Mouse (Mus musculus): ENCODE results near the gene AK157302. TPM values are rescaled to one million over a fixed set of nuclear protein-coding genes. Genes with fewer than 3 reads are reported as not detected.
"Not testable (repeated sequence)": the region's sequence is repeated elsewhere in the genome, so short reads cannot be mapped to it uniquely, and the experiment has no call there.

Gene AK157302
- polyA plus RNA-seq, 1 experiment from 2014 or later: 0.33 TPM

DNA sequence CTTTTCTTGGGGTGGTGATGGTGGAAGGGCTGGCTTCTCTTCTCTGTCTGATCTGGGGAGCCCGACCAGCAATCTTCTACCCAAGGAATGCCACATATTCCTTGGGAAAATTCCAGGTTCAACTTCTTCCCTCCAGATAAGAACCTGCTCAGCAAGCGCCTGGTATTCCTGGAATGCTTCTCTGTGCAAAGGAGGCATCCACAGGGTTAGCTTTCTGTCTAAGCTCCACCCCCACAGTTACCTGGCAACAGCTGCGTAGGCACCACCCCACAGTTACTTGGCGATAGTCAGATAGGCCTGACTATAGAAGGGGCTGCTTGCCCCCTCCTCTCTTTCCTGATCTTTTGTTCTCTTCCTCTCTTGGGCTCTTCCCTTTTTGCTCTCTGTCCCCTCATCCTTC lies 38.7 kb upstream of the AK157302 start:
- H3K27me3 ChIP-seq (ENCODE audit: control insufficient read depth, insufficient read depth, low read length): no peaks in the 10 kb centered on the region
- DNase-seq (ENCODE audit: low spot score) (peak; percentile 68), ATAC-seq (ENCODE audit: low FRiP score, low TSS enrichment) (peak; percentile 64)
- H3K9me3 ChIP-seq (ENCODE audit: control insufficient read depth, low read length): no peaks in the 10 kb centered on the region
- no peak for TF ChIP-seq EP300 (optimal IDR thresholded peaks at IDR 0.05)
- TF ChIP-seq CTCF (IDR thresholded peaks at IDR 0.05; ENCODE audit: low read depth): no peak
- WGBS: 6% methylated on average over 4 of the region's 4 CpGs
- no peak overlapping the region for H3K9ac ChIP-seq (ENCODE audit: low read length)
- no peak overlapping the region for H3K27ac ChIP-seq (replicated peaks)
- no peaks in the 10 kb centered on the region; the same call in 1 of the 2 replicates for H3K4me1 ChIP-seq (replicated peaks; ENCODE audit: control insufficient read depth, insufficient read depth)
- no peaks in the 10 kb centered on the region for H3K36me3 ChIP-seq (ENCODE audit: control insufficient read depth, insufficient read depth, low read length)
- H3K4me3 ChIP-seq (ENCODE audit: low read depth, low read length): no peak overlapping the region
- no peak overlapping the region for H3K4me2 ChIP-seq (replicated peaks; ENCODE audit: low read depth)

DNA sequence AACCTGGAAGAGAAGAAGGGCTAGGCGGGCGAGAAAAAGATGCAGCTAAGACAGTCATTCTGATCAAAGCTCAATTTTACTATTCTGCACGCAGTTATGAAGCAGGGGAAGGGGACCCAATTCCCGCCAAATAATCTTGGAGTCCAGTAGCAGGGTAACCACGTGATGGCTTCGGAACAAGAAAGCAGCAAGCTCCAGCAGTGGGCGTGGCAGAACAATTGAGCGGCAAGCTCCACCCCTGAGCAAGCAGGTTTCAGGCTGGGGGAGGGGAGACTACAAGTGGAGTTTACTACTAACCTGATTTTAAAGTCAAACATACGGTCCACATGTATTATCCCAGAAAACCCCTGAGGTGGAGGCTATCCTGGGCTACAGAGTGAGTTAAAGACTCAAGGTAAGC lies 32.5 kb upstream of the AK157302 start:
- not testable (repeated sequence) for H3K4me1 ChIP-seq (replicated peaks; ENCODE audit: control insufficient read depth, insufficient read depth); ATAC-seq (ENCODE audit: low FRiP score, low TSS enrichment); H3K4me2 ChIP-seq (replicated peaks; ENCODE audit: low read depth); H3K4me3 ChIP-seq (ENCODE audit: low read depth, low read length); H3K9me3 ChIP-seq (ENCODE audit: control insufficient read depth, low read length); H3K27me3 ChIP-seq (ENCODE audit: control insufficient read depth, insufficient read depth, low read length); H3K27ac ChIP-seq (replicated peaks); DNase-seq (ENCODE audit: low spot score); H3K9ac ChIP-seq (ENCODE audit: low read length); H3K36me3 ChIP-seq (ENCODE audit: control insufficient read depth, insufficient read depth, low read length)
- 47% methylated on average over 9 of the region's 9 CpGs for WGBS

DNA sequence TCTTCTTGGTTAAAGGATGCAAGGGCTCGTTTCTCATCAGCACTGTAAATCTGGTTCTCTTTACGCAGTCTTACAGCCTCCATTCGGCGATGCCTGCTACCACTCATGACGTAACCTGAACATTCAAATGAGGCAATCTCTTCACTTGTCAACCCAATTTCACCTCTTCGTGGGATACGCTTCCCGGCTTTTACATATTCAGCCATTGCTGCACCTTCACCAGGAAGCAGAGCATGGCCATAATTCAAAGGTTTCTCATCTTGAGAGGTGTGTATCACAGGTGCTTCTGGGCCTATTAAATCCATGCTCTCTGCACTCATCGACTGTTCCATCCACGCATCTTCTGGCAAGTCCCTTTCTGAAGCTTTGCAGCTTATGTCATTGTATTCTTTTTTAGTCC lies 27.7 kb upstream of the AK157302 start:
- Histone ChIP-seq H3K4me3 (ENCODE audit: low read depth, low read length) (no peak overlapping the region), H3K27ac (replicated peaks) (no peak overlapping the region), H3K9me3 (ENCODE audit: control insufficient read depth, low read length) (no peaks in the 10 kb centered on the region), H3K9ac (ENCODE audit: low read length) (no peak overlapping the region), H3K36me3 (ENCODE audit: control insufficient read depth, insufficient read depth, low read length) (no peaks in the 10 kb centered on the region), H3K4me2 (replicated peaks; ENCODE audit: low read depth) (no peak overlapping the region), H3K4me1 (replicated peaks; ENCODE audit: control insufficient read depth, insufficient read depth) (no peaks in the 10 kb centered on the region), H3K27me3 (ENCODE audit: control insufficient read depth, insufficient read depth, low read length) (no peaks in the 10 kb centered on the region)
- DNase-seq (ENCODE audit: low spot score): no peak
- ATAC-seq (ENCODE audit: low FRiP score, low TSS enrichment): no peak
- TF ChIP-seq CTCF (IDR thresholded peaks at IDR 0.05; ENCODE audit: low read depth) (no peak), EP300 (optimal IDR thresholded peaks at IDR 0.05) (no peak)
- 88% methylated on average over 10 of the region's 10 CpGs for WGBS

DNA sequence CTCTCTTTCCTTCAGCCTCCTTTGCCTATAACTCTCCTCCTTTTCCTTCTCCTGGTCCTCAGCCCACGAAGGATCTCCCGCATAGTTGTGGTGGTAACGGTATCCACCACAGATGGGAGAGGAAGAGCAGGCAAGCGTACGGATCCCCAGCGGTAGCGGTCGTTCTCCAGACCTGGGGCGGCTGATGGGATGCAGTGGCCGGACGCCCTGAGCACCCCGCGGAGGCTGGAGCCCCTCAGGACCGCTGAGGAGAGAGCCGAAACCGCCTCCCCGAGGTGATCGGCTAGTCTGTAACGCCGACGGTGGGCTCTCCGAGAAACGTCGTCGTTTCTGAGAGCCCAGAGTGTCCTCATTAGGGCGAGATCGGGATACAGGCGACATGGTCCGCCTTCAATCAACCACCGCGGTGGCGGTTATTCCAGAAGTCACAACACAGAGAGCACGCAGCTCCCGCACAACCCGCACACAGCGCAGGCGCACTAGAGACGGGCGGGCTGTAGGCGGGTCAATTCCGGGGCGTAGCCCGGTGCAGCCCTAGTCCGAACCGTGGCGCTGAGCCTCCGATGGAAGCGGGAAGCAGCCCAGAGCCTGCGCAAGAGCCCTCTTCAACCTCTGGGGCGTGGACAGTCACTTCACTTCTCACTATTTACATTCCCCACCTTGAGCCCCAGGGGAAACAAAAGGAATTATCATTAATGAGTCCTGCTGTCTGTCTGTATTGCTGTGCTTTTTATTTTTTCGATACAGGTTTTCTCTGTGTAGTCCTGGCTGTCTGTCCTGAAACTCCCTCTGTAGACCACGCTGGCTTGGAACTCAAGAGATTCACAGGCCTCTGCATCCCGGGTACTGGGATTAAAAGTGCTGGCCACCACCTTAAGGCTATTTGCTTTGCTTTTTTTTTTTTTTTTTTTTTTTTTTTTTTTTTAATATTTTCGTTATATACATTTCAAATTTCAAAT lies 26.7 kb upstream of the AK157302 start, which contains the start of gene Nkapl:
Nkapl (minus strand) TSS at position 449 of the 959 bp plus-strand sequence.
- no peaks in the 10 kb centered on the region for H3K36me3 ChIP-seq (ENCODE audit: control insufficient read depth, insufficient read depth, low read length)
- no peaks in the 10 kb centered on the region for H3K4me1 ChIP-seq (replicated peaks; ENCODE audit: control insufficient read depth, insufficient read depth)
- ATAC-seq (ENCODE audit: low FRiP score, low TSS enrichment) (peak; percentile 98), DNase-seq (ENCODE audit: low spot score) (peak; percentile 91)
- peak within 1 kb of the TSS; percentile 94 for H3K4me2 ChIP-seq (replicated peaks; ENCODE audit: low read depth)
- peak within 1 kb of the TSS; percentile 49; the same call in 1 of the 2 replicates for H3K27ac ChIP-seq (replicated peaks)
- peak within 1 kb of the TSS; percentile 68 for H3K9ac ChIP-seq (ENCODE audit: low read length)
- no peaks in the 10 kb centered on the region for H3K9me3 ChIP-seq (ENCODE audit: control insufficient read depth, low read length)
- WGBS: 2% methylated on average over 54 of the region's 54 CpGs
- no peaks in the 10 kb centered on the region for H3K27me3 ChIP-seq (ENCODE audit: control insufficient read depth, insufficient read depth, low read length)
- peak within 1 kb of the TSS; percentile 66 for H3K4me3 ChIP-seq (ENCODE audit: low read depth, low read length)
- TF ChIP-seq EP300 (optimal IDR thresholded peaks at IDR 0.05): no peak
- no peak for TF ChIP-seq CTCF (IDR thresholded peaks at IDR 0.05; ENCODE audit: low read depth)

DNA sequence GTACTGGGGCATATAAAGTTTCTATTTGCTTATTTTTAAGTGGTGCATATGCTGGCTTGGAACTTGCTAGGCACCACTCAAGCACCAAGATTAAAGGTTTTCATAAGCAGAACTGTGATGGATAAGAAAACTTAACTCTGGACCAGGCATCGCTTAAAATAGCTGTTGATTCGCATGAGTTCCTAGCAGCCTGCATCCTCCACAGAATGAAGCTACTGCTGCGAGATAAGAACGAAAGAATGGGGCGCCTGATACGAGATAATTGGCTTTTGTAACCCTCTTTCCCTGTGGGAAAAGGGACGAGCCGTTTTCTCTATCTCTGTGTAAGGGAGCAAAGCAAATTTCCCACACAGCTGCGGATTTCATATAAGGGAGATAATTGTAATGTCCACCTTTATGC lies 25.9 kb upstream of the AK157302 start:
- ATAC-seq (ENCODE audit: low FRiP score, low TSS enrichment) (no peak), DNase-seq (ENCODE audit: low spot score) (no peak)
- H3K27ac ChIP-seq (replicated peaks): no peak overlapping the region
- H3K9ac ChIP-seq (ENCODE audit: low read length): no peak overlapping the region
- no peaks in the 10 kb centered on the region for H3K4me1 ChIP-seq (replicated peaks; ENCODE audit: control insufficient read depth, insufficient read depth)
- TF ChIP-seq EP300 (optimal IDR thresholded peaks at IDR 0.05) (no peak), CTCF (IDR thresholded peaks at IDR 0.05; ENCODE audit: low read depth) (no peak)
- no peaks in the 10 kb centered on the region for H3K9me3 ChIP-seq (ENCODE audit: control insufficient read depth, low read length)
- H3K27me3 ChIP-seq (ENCODE audit: control insufficient read depth, insufficient read depth, low read length): no peaks in the 10 kb centered on the region
- no peak overlapping the region for H3K4me2 ChIP-seq (replicated peaks; ENCODE audit: low read depth)
- no peaks in the 10 kb centered on the region for H3K36me3 ChIP-seq (ENCODE audit: control insufficient read depth, insufficient read depth, low read length)
- no peak overlapping the region for H3K4me3 ChIP-seq (ENCODE audit: low read depth, low read length)
- WGBS: 40% methylated on average over 9 of the region's 9 CpGs

DNA sequence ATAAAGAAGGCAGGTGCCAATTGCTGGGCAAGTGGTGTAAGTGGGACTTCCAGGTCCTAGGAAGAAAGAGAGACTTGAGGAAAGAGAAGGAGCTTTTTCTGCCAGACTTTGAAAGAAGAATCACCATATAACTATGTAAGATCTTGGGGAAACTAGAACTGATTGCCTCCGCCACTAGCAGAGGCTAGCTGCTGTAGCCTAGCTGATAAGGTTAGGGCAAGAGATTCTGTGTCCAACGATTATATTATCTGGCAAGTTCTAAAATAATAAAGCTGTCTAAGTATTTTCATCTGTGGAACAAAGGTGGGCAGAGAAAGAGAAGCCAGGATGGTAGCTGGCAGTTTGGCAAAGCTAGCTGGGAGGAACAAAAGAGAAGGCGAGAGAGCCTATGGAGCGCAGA lies 22.6 kb upstream of the AK157302 start:
- TF ChIP-seq EP300 (optimal IDR thresholded peaks at IDR 0.05) (no peak), CTCF (IDR thresholded peaks at IDR 0.05; ENCODE audit: low read depth) (no peak)
- no peaks in the 10 kb centered on the region for H3K36me3 ChIP-seq (ENCODE audit: control insufficient read depth, insufficient read depth, low read length)
- no peak overlapping the region for H3K27ac ChIP-seq (replicated peaks)
- ATAC-seq (ENCODE audit: low FRiP score, low TSS enrichment) (no peak), DNase-seq (ENCODE audit: low spot score) (no peak)
- no peaks in the 10 kb centered on the region for H3K4me1 ChIP-seq (replicated peaks; ENCODE audit: control insufficient read depth, insufficient read depth)
- H3K9ac ChIP-seq (ENCODE audit: low read length): no peak overlapping the region
- no peak overlapping the region for H3K4me3 ChIP-seq (ENCODE audit: low read depth, low read length)
- no peak overlapping the region for H3K4me2 ChIP-seq (replicated peaks; ENCODE audit: low read depth)
- no peaks in the 10 kb centered on the region for H3K27me3 ChIP-seq (ENCODE audit: control insufficient read depth, insufficient read depth, low read length)
- 40% methylated on average over 4 of the region's 4 CpGs for WGBS
- no peaks in the 10 kb centered on the region for H3K9me3 ChIP-seq (ENCODE audit: control insufficient read depth, low read length)
